Mouse (Mus musculus): Measurements from ENCODE around the gene Sfxn2. TPM values are rescaled to one million over a fixed set of nuclear protein-coding genes. Genes with fewer than 3 reads are reported as not detected.
"Not testable (repeated sequence)": the region's sequence is repeated elsewhere in the genome, so short reads cannot be mapped to it uniquely, and the experiment has no call there.

Gene Sfxn2
- polyA plus RNA-seq, 1 experiment, result 6.5 TPM

GRCm38 (mm10) chr19:46558631-46559030 lies 14.5 kb upstream of the Sfxn2 start:
- TF ChIP-seq CTCF (IDR thresholded peaks at IDR 0.05; ENCODE audit: borderline replicate concordance, control insufficient read depth, extremely low read depth, insufficient read depth, low read length, poor library complexity) (no peak), POLR2A (IDR thresholded peaks at IDR 0.05; ENCODE audit: control insufficient read depth, extremely low read depth, insufficient read depth, low read length, poor library complexity) (no peak)
- H3K4me1 ChIP-seq (replicated peaks; ENCODE audit: control insufficient read depth, insufficient read depth, low read length), result peaks cover 11% of the 10 kb centered on the region
- WGBS, result 91% methylated on average over 12 of the region's 12 CpGs
- DNase-seq, result no peak
- no peaks in the 10 kb centered on the region for H3K36me3 ChIP-seq (ENCODE audit: control insufficient read depth, insufficient read depth, low read length)
- H3K27me3 ChIP-seq (ENCODE audit: control insufficient read depth, insufficient read depth, low read length), result no peaks in the 10 kb centered on the region
- H3K4me3 ChIP-seq (ENCODE audit: control insufficient read depth, insufficient read depth, low read length), result no peak overlapping the region
- H3K27ac ChIP-seq (ENCODE audit: control insufficient read depth, insufficient read depth, low read length), result no peak overlapping the region

- 57% methylated on average over 1 of the region's 1 CpGs for WGBS
- Histone ChIP-seq H3K27ac (ENCODE audit: control insufficient read depth, insufficient read depth, low read length) (no peak overlapping the region), H3K4me3 (ENCODE audit: control insufficient read depth, insufficient read depth, low read length) (no peak overlapping the region), H3K27me3 (ENCODE audit: control insufficient read depth, insufficient read depth, low read length) (no peaks in the 10 kb centered on the region), H3K4me1 (replicated peaks; ENCODE audit: control insufficient read depth, insufficient read depth, low read length) (peaks cover 11% of the 10 kb centered on the region), H3K36me3 (ENCODE audit: control insufficient read depth, insufficient read depth, low read length) (no peaks in the 10 kb centered on the region)
- peak; percentile 49 for DNase-seq
- TF ChIP-seq CTCF (IDR thresholded peaks at IDR 0.05; ENCODE audit: borderline replicate concordance, control insufficient read depth, extremely low read depth, insufficient read depth, low read length, poor library complexity) (peak; percentile 44; the same call in 1 of the 2 replicates), POLR2A (IDR thresholded peaks at IDR 0.05; ENCODE audit: control insufficient read depth, extremely low read depth, insufficient read depth, low read length, poor library complexity) (no peak)
Observed at GRCm38 (mm10) chr19:46562132-46562531, 11.0 kb upstream of the Sfxn2 start.

GRCm38 (mm10) chr19:46562581-46563515 lies 10.3 kb upstream of the Sfxn2 start:
- WGBS, result 94% methylated on average over 14 of the region's 14 CpGs
- no peak overlapping the region for H3K4me3 ChIP-seq (ENCODE audit: control insufficient read depth, insufficient read depth, low read length)
- no peak for DNase-seq
- no peaks in the 10 kb centered on the region for H3K36me3 ChIP-seq (ENCODE audit: control insufficient read depth, insufficient read depth, low read length)
- TF ChIP-seq POLR2A (IDR thresholded peaks at IDR 0.05; ENCODE audit: control insufficient read depth, extremely low read depth, insufficient read depth, low read length, poor library complexity) (no peak), CTCF (IDR thresholded peaks at IDR 0.05; ENCODE audit: borderline replicate concordance, control insufficient read depth, extremely low read depth, insufficient read depth, low read length, poor library complexity) (no peak)
- peaks cover 11% of the 10 kb centered on the region for H3K4me1 ChIP-seq (replicated peaks; ENCODE audit: control insufficient read depth, insufficient read depth, low read length)
- H3K27me3 ChIP-seq (ENCODE audit: control insufficient read depth, insufficient read depth, low read length), result no peaks in the 10 kb centered on the region
- H3K27ac ChIP-seq (ENCODE audit: control insufficient read depth, insufficient read depth, low read length), result no peak overlapping the region

GRCm38 (mm10) chr19:46563603-46564002 lies 9.6 kb upstream of the Sfxn2 start:
- Histone ChIP-seq H3K27me3 (ENCODE audit: control insufficient read depth, insufficient read depth, low read length) (no peaks in the 10 kb centered on the region), H3K27ac (ENCODE audit: control insufficient read depth, insufficient read depth, low read length) (no peak overlapping the region), H3K36me3 (ENCODE audit: control insufficient read depth, insufficient read depth, low read length) (no peaks in the 10 kb centered on the region), H3K4me1 (replicated peaks; ENCODE audit: control insufficient read depth, insufficient read depth, low read length) (peaks cover 9% of the 10 kb centered on the region), H3K4me3 (ENCODE audit: control insufficient read depth, insufficient read depth, low read length) (no peak overlapping the region)
- 89% methylated on average over 4 of the region's 4 CpGs for WGBS
- no peak for TF ChIP-seq CTCF (IDR thresholded peaks at IDR 0.05; ENCODE audit: borderline replicate concordance, control insufficient read depth, extremely low read depth, insufficient read depth, low read length, poor library complexity)
- no peak for TF ChIP-seq POLR2A (IDR thresholded peaks at IDR 0.05; ENCODE audit: control insufficient read depth, extremely low read depth, insufficient read depth, low read length, poor library complexity)
- no peak for DNase-seq

GRCm38 (mm10) chr19:46564043-46564462 lies 9.1 kb upstream of the Sfxn2 start:
- no peak for DNase-seq
- Histone ChIP-seq H3K4me1 (replicated peaks; ENCODE audit: control insufficient read depth, insufficient read depth, low read length) (peaks cover 5% of the 10 kb centered on the region), H3K27ac (ENCODE audit: control insufficient read depth, insufficient read depth, low read length) (no peak overlapping the region), H3K27me3 (ENCODE audit: control insufficient read depth, insufficient read depth, low read length) (no peaks in the 10 kb centered on the region), H3K4me3 (ENCODE audit: control insufficient read depth, insufficient read depth, low read length) (no peak overlapping the region), H3K36me3 (ENCODE audit: control insufficient read depth, insufficient read depth, low read length) (no peaks in the 10 kb centered on the region)
- no peak for TF ChIP-seq CTCF (IDR thresholded peaks at IDR 0.05; ENCODE audit: borderline replicate concordance, control insufficient read depth, extremely low read depth, insufficient read depth, low read length, poor library complexity)
- TF ChIP-seq POLR2A (IDR thresholded peaks at IDR 0.05; ENCODE audit: control insufficient read depth, extremely low read depth, insufficient read depth, low read length, poor library complexity), result no peak
- WGBS, result 85% methylated on average over 14 of the region's 14 CpGs

- H3K27me3 ChIP-seq (ENCODE audit: control insufficient read depth, insufficient read depth, low read length), result not testable (repeated sequence)
Observed at GRCm38 (mm10) chr19:46571211-46571877, 1.8 kb upstream of the Sfxn2 start.

More at GRCm38 (mm10) chr19:46571211-46571877, 1.8 kb upstream of the Sfxn2 start:
- not testable (repeated sequence) for H3K27ac ChIP-seq (ENCODE audit: control insufficient read depth, insufficient read depth, low read length); H3K4me1 ChIP-seq (replicated peaks; ENCODE audit: control insufficient read depth, insufficient read depth, low read length); DNase-seq; H3K4me3 ChIP-seq (ENCODE audit: control insufficient read depth, insufficient read depth, low read length); H3K36me3 ChIP-seq (ENCODE audit: control insufficient read depth, insufficient read depth, low read length)
- WGBS, result 93% methylated on average over 3 of the region's 3 CpGs

All from thymus, adult 2 months (tissue).